Mouse (Mus musculus) brain, embryonic 14.5 days (tissue): Measurements from ENCODE around the gene Mtfr1l. TPM values are rescaled to one million over a fixed set of nuclear protein-coding genes. Genes with fewer than 3 reads are reported as not detected.

Source experiments
- DNase-seq: peaks from one replicate; pipeline ENCODE4 v3.0.0-alpha.2; 2011; ENCODE audit warnings: low read depth
- CTCF ChIP-seq: fragments of 200-500 bp; IDR thresholded peaks from 2 replicates; pipeline ENCODE4 v1.5.1; 2012; ENCODE audit warnings: inconsistent platforms, mild to moderate bottlenecking, moderate library complexity, borderline replicate concordance; ENCODE audit not compliant: insufficient read depth, insufficient read length; ENCODE audit errors: extremely low read depth
- POLR2A ChIP-seq: fragments of 200-500 bp; IDR thresholded peaks from 2 replicates; pipeline ENCODE4 v1.6.1; 2012; ENCODE audit warnings: mild to moderate bottlenecking, inconsistent platforms, borderline replicate concordance; ENCODE audit not compliant: poor library complexity, insufficient read depth, insufficient read length, severe bottlenecking; ENCODE audit errors: extremely low read depth
- polyA plus RNA-seq: library from polyadenylated mRNA; depleted of rRNA; stranded (reverse); fragments of >200 nt; gene quantifications from 2 replicates; pipeline ENCODE4 v1.2.3, GENCODE M21; 2012

Mtfr1l gene
- polyA plus RNA-seq, 1 experiment, result 152 TPM

DNA sequence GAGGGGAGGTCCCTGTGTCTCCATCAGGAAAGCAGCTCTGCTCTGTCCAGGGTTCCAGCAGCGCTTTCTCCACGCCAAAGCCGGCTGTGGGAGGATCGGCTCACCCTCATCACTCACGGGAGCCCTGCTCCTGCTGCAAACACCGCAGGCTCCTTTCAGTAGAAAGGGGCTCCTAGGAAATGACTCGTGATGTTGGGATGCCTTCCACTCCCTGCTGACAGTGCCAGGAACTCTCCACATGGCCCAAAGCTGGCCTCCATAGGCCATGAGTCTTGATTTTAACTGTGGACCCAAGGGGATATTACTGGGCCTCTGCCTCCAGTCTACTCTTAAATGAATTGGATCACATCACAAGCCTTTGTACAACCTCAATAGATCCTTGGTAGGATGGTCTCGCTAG, 34.6 kb upstream of the Mtfr1l start:
- DNase-seq, result no peak
- TF ChIP-seq CTCF (no peak), POLR2A (no peak)

DNA sequence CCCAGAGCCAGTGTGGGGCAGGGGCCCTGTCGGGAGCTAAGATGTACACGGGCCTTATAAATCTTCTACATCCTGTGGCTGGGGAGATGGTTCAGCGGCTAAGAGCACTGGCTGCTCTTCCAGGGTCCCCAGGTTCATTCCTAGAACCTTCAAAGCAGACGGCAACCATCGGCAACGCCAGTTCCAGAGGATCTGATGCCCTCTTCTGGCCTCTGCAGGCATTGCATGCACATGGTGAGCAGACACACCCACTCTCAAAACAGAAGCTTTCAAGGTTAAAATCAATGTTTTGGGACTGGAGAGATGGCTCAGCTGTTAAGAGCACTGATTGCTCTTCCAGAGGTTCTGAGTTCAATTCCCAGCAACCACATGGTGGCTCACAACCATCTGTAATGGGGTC, 34.0 kb upstream of the Mtfr1l start:
- no peak for DNase-seq
- TF ChIP-seq POLR2A, result no peak
- peak; percentile 29; the same call in 1 of the 2 replicates for TF ChIP-seq CTCF

DNA sequence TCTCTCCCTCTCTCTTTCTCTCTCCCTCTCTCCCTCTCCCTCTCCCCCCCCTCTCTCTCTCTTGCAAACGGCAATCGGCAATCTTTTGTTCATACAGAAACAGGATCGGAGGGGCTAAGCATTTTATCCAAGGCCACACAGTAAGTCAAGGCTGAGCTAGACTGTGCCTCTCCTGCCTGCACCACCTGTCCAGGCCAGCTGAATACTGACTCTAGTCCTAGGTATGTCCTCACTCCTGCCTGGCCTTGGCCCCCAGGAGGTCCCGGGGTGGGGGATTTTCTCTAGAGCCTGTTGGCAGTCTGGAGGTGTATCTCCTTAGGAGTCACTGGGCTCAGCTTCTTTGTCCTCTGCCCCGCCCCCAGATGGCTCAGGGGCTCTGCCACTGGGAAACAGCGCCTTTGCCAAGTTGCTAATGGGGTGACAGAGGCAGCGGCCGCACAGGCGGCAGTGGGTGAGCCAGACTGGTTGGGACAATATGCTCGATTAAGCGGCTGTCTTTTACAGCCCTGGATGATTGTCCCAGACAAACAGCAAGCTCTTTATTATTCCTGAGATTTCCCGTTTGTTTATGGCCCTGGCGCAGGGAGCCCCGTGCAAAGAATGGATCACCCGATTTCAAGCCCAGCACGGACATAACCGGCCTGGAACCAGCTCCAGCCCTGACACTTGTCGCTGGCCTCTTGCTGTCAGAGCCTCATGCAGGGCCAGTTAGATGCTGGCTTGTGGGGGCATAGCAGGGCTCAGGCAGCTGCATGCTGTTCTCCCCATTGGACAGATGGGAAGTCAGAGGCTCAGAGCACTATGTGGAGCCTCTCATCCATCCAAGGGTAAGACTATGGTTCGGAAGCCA, 32.4 kb upstream of the Mtfr1l start:
- peak; percentile 93 for DNase-seq
- TF ChIP-seq POLR2A (no peak), CTCF (no peak)

DNA sequence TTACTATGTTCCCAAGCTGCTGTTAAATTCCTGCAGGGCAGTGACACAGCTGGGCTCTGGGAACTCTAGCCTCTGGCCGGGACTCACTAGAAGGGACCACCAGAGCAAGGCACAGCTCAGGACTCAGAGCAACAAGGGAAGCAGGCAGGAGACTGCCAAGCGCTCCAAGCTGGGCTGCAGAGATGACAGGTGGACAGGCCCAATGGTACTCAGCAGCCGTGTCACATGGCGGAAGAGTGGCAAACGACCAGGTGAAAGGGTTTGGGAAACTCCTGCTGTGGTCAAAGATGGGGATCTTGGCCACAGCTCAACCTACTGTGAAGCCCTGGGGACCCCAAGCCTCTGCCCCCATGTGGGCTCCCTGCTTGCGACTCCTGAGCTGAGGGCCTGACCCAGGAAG, 28.9 kb upstream of the Mtfr1l start:
- TF ChIP-seq POLR2A, result no peak
- no peak for TF ChIP-seq CTCF
- no peak for DNase-seq

DNA sequence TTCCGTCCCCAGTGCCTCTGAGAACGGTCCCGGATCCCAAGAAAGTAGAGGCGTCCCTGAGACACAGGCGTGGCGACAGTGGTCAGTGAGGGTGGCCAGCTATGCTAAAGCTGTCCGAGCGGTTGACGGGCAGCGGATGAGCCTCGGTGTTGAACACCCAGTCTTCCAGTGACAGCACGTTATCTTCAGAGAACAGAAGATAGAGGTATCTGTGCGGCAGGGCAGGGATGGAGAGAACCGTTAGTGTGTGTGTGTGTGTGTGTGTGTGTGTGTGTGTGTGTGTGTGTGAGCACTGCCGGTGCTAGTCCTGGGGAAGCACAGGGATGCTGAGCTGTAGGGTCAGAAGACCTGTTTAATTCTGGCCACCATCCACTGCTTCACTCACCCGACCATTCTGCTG, 28.4 kb upstream of the Mtfr1l start:
- no peak for DNase-seq
- TF ChIP-seq POLR2A, result no peak
- no peak for TF ChIP-seq CTCF

DNA sequence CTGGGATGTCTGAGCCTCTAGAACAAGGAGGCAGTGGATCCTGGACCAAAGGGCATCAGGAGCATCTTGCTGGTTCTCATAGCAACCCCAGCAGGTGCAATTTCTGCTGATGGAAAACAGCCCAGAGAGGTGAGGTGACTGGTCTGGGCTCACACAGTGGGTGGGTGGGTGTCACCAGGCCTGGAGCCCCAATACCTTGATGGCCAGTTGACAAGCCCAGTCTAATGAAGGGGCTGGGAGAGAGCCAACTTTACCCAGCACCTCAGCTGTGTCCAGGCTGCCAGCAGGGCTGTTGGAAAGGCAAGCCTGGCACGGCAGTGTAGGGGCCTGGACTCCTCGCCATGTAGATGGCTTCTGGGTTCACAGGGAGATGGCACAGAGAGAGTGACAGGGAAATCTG, 26.8 kb upstream of the Mtfr1l start:
- TF ChIP-seq CTCF (no peak), POLR2A (no peak)
- DNase-seq, result no peak

DNA sequence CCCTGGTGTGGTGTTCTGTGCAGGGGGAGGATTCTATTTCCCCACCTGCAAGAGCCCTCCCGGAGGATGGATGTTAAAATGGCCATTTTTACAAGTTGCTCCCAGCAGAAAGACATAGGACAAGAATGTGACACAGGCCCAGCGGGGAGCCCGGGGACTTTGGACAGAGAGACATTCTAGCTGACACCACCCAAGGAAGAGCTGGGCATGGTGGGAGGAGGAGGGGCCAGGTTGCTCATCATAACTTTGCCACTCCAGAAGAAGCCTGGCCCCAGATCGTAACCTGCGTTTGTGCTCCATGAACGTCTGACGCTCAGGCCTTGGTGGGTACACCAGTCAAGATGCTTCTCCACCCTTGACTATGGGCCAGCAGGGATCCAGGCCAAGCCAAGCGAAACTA, 25.5 kb upstream of the Mtfr1l start:
- no peak for TF ChIP-seq POLR2A
- TF ChIP-seq CTCF, result no peak
- DNase-seq, result no peak

DNA sequence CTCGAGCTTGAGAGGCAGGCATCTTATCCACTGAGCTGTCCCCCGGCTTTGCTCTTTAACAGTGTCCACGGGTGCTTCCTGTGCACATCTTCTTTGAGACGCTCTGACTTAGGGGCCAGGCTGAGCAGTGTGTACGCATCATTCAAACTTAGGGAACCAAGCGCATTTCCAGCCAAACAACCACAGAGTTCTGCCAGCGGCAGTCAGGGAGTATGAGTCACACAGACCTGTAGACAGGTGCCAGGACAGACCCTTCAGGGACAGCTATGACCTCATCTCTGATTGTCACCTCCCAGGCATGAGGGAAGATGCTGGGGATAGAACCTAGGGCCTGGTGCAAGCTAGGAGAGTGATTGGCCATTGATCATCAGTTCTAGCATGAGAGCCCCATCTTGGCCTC, 24.0 kb upstream of the Mtfr1l start:
- no peak for DNase-seq
- no peak for TF ChIP-seq CTCF
- no peak for TF ChIP-seq POLR2A

DNA sequence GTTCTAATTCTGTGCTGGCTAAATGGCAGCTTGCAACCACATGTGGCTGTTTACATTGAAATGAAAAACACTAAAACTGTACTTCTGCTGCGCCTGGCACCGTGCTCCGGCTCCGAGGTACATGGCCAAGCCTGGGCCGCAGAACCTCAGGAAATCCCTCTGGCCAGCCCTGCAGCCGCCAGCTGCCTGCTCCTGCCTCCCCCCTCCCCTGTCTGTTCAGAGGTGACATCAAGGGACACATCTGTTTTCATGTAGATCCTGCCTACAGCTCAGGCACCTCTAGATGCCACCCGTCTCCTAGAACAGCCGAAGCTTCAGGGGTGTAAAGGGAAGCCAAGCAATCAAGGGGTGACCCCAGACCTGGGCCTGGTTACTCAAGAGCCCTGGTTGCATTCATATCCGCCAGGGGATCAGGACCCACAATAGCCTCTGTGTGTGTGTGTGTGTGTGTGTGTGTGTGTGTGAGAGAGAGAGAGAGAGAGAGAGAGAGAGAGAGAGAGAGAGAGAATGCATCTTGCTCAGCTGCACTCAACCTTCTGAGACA, 23.5 kb upstream of the Mtfr1l start:
- no peak for TF ChIP-seq CTCF
- TF ChIP-seq POLR2A, result no peak
- no peak for DNase-seq

DNA sequence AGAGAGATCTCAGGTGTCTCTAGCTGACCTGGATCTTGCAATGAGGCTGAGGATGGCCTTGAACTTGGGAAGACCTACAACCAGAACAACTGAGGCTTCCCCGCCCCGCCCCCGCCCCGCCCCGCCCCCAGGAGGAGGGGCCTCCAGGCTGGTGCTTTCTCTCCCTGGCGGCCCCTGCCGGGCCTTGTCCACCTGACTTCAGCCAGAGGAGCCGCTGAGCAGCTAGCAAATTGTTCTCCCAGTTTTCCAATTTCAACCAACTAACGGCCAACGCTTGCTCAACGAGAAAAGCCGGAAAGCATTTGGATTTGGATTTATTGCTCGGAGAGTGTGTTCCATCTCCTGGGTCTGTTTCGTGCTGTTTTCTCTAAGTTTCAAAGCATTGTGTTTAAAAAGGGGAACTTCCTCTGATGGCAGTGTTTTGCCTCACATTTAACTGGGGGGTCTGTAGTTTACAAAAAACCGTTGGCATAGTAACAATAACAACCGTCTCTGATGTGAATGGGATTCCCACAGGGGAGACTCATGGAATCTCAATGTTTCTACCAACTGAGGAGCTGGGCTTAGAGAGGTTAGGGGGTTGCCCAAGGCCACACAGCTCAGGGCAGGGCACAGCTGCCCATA, 22.6 kb upstream of the Mtfr1l start:
- TF ChIP-seq POLR2A (no peak), CTCF (0 out of 2 replicates have a peak, but pooled peaks have one; percentile 4)
- no peak for DNase-seq

DNA sequence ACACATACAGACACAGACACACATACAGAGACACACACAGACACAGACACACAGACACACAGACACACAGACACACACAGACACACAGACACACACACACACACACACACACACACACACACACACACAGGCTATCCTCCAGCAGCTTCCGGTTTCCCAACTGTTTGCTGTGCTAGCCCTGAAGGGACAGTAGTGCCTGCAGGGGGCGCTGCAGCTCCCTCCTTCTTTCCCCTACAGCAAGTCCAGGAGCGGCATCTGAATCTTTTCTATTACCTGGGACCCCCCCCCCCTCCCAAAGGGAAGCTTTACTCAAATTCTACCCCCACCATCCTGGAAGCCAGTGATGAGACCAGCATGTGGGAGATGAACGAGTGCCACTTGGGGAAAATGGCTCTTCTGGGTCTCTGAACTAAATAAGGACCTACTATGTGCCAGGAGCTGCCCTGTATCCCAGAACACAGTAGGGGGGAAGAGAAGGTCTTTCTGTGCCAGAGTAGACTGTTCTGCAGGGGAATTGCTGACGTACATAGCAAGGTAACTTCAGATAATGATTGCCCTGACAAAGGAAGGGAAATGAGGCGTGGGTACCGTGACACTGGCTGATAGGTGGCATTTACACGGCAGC, 20.9 kb upstream of the Mtfr1l start:
- TF ChIP-seq CTCF, result peak; percentile 51
- no peak for TF ChIP-seq POLR2A

DNA sequence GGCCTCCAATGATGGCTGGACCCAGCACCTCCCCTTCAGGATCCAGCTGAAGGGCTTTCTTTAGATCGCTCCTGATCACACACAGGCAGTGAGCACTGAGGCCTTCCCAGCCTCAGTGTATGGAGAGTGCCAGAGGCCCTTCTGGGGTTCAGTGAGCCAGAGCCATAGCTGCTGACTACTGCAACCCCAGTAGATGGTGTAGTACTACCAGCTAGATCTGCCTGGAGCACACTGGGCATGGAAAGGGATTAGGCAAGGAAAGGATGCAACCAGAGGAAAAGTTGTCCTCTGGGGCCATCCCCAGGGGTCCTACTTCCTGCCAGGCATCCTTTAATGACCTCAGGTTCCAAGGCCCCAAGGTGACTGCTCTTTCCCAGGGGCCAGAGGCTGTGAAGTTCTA, 18.4 kb upstream of the Mtfr1l start:
- TF ChIP-seq CTCF (no peak), POLR2A (no peak)
- DNase-seq, result no peak

More for the DNA sequence above, 20.9 kb upstream of the Mtfr1l start:
- DNase-seq, result peak; percentile 60
